Mouse (Mus musculus) hindbrain, postnatal 0 days (tissue): ENCODE data around the gene Tor3a. TPM values are rescaled to one million over a fixed set of nuclear protein-coding genes. Genes with fewer than 3 reads are reported as not detected.

Experiments used
- ATAC-seq: fragments of 200-750 bp; cut with Nextera tagmentation; 2 replicates; pipeline ENCODE4 v1.8.0; 2017; ENCODE audit warnings: mild to moderate bottlenecking, moderate TSS enrichment, moderate library complexity
- DNase-seq: peaks from one replicate; pipeline ENCODE4 v3.0.0-alpha.2; 2015; ENCODE audit warnings: low spot score
- H3K27ac ChIP-seq: fragments of 300-500 bp; sonication (generic); 2 replicates; pipeline ENCODE4 v1.5.1; 2014; ENCODE audit warnings: mild to moderate bottlenecking
- H3K27me3 ChIP-seq: fragments of 300-500 bp; sonication (generic); 2 replicates; pipeline ENCODE4 v1.6.1; 2014; ENCODE audit warnings: low read length, mixed read lengths; ENCODE audit not compliant: insufficient read depth
- H3K36me3 ChIP-seq: fragments of 300-500 bp; sonication (generic); 2 replicates; pipeline ENCODE4 v1.6.1; 2014; ENCODE audit warnings: low read length, mixed read lengths; ENCODE audit not compliant: insufficient read depth
- H3K4me1 ChIP-seq: fragments of 300-500 bp; sonication (generic); 2 replicates; pipeline ENCODE4 v1.6.1; 2014; ENCODE audit warnings: antibody characterized with exemption, low read length, mixed read lengths; ENCODE audit not compliant: insufficient read depth
- H3K4me2 ChIP-seq: fragments of 300-500 bp; sonication (generic); 2 replicates; pipeline ENCODE4 v1.6.1; 2014; ENCODE audit warnings: low read depth, mild to moderate bottlenecking, low read length, moderate library complexity, mixed read lengths
- H3K4me3 ChIP-seq: fragments of 300-500 bp; sonication (generic); 2 replicates; pipeline ENCODE4 v1.5.1; 2014; ENCODE audit warnings: low read length
- H3K9ac ChIP-seq: fragments of 300-500 bp; sonication (generic); replicated peaks from 2 replicates; pipeline ENCODE4 v1.6.1; 2014; ENCODE audit warnings: mild to moderate bottlenecking, low read length, moderate library complexity, mixed read lengths
- H3K9me3 ChIP-seq: fragments of 300-500 bp; sonication (generic); 2 replicates; pipeline ENCODE4 v1.6.1; 2016; ENCODE audit warnings: low read length, mixed read lengths
- CTCF ChIP-seq: IDR thresholded peaks from 2 replicates; pipeline ENCODE4 v1.5.1; 2016; ENCODE audit warnings: antibody characterized with exemption, control low read depth, low read depth
- WGBS: fragments of 180-500 bp; shearing (Covaris S2); extraction: QIAGEN DNeasy Blood & Tissue Kit; methylation state at CpG from one replicate; pipeline ENCODE4 v1.1.7; 2014; 5-methylcytosine and 5-hydroxymethylcytosine counted together
- polyA plus RNA-seq: library from polyadenylated mRNA; unstranded; fragments of >200 nt; fragmentation: Nextera tagmentation; extraction: Ambion mirVana; gene quantifications from 2 replicates; pipeline ENCODE4 v1.2.1, GENCODE M21; 2015
- total RNA-seq: library from RNA; depleted of rRNA; stranded (reverse); fragments of >200 nt; gene quantifications from 2 replicates; pipeline ENCODE4 v1.2.3, GENCODE M21; 2014

The Tor3a gene
- total and polyA plus RNA-seq, 2 experiments from 2014 or later = 3.0 to 5.6 TPM

- DNase-seq (no peak), ATAC-seq (no peak)
- Histone ChIP-seq H3K9me3 (no peaks in the 10 kb centered on the region), H3K9ac (no peak overlapping the region), H3K27me3 (no peaks in the 10 kb centered on the region), H3K36me3 (peaks cover 54% of the 10 kb centered on the region), H3K4me3 (no peak overlapping the region), H3K27ac (no peak overlapping the region), H3K4me1 (no peaks in the 10 kb centered on the region), H3K4me2 (no peak overlapping the region)
- no peak for TF ChIP-seq CTCF
- 54% methylated on average over 7 of the region's 7 CpGs for WGBS
Measured at GRCm38 (mm10) chr1:156686025-156686661, 12.0 kb upstream of the Tor3a start.

DNA sequence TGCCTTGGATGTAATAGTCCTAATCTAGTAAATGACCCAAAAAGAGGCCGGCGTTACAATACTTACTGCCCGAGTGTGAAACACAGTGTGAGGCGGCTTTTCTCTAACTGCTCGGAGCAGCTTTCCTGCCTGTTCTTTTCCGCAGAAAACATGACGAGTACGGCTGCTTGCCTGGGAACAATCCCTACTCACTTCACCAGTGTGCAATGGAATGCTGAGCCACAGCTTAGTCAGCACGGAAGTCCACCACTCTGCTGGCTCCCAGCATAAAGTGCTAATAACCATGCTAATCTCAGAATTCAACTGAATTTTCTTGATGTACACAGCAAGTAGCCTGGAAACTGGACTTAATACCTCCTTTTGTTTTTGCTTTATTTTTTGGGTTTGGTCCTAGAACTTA, 5.4 kb upstream of the Tor3a start:
- WGBS = 73% methylated on average over 9 of the region's 9 CpGs
- Histone ChIP-seq H3K4me1 (no peaks in the 10 kb centered on the region), H3K36me3 (peaks cover 11% of the 10 kb centered on the region), H3K9ac (no peak overlapping the region), H3K9me3 (no peaks in the 10 kb centered on the region), H3K4me3 (no peak overlapping the region), H3K4me2 (no peak overlapping the region), H3K27ac (no peak overlapping the region), H3K27me3 (no peaks in the 10 kb centered on the region)
- no peak for ATAC-seq
- no peak for TF ChIP-seq CTCF
- DNase-seq = no peak

- no peak for TF ChIP-seq CTCF
- no peaks in the 10 kb centered on the region for H3K9me3 ChIP-seq
- WGBS = 80% methylated on average over 3 of the region's 3 CpGs
- peaks cover 5% of the 10 kb centered on the region; the same call in 1 of the 2 replicates for H3K36me3 ChIP-seq
- H3K4me3 ChIP-seq = no peak overlapping the region
- no peak overlapping the region for H3K27ac ChIP-seq
- H3K4me2 ChIP-seq = no peak overlapping the region
- ATAC-seq (no peak), DNase-seq (no peak)
- no peak overlapping the region for H3K9ac ChIP-seq
- no peaks in the 10 kb centered on the region for H3K27me3 ChIP-seq
- no peaks in the 10 kb centered on the region; the same call in 1 of the 2 replicates for H3K4me1 ChIP-seq
Measured at GRCm38 (mm10) chr1:156677230-156677629, 3.1 kb upstream of the Tor3a start.

- H3K4me2 ChIP-seq = no peak overlapping the region
- WGBS = 62% methylated on average over 5 of the region's 5 CpGs
- TF ChIP-seq CTCF = no peak
- DNase-seq = no peak
- ATAC-seq = no peak
- H3K9ac ChIP-seq = no peak overlapping the region
- no peak overlapping the region for H3K4me3 ChIP-seq
- no peaks in the 10 kb centered on the region for H3K27me3 ChIP-seq
- H3K27ac ChIP-seq = no peak overlapping the region
- no peaks in the 10 kb centered on the region for H3K9me3 ChIP-seq
- H3K36me3 ChIP-seq = peaks cover 5% of the 10 kb centered on the region; the same call in 1 of the 2 replicates
- H3K4me1 ChIP-seq = no peaks in the 10 kb centered on the region; the same call in 1 of the 2 replicates
Measured at GRCm38 (mm10) chr1:156676596-156676995, 2.4 kb upstream of the Tor3a start.

GRCm38 (mm10) chr1:156676171-156676570, 2.0 kb upstream of the Tor3a start:
- no peaks in the 10 kb centered on the region; the same call in 1 of the 2 replicates for H3K4me1 ChIP-seq
- 38% methylated on average over 12 of the region's 12 CpGs for WGBS

GRCm38 (mm10) chr1:156673476-156674194, 521 bp downstream of the Tor3a start:
- 5% methylated on average over 29 of the region's 29 CpGs for WGBS
- H3K4me3 ChIP-seq = peak overlapping the region; percentile 50
- DNase-seq (no peak), ATAC-seq (peak; percentile 21; the same call in 1 of the 2 replicates)
- H3K36me3 ChIP-seq = peaks cover under 1% of the 10 kb centered on the region; the same call in 1 of the 2 replicates
- H3K4me2 ChIP-seq = peak overlapping the region; percentile 98
- no peaks in the 10 kb centered on the region for H3K9me3 ChIP-seq
- no peak for TF ChIP-seq CTCF
- H3K9ac ChIP-seq = peak overlapping the region; percentile 43
- no peak overlapping the region for H3K27ac ChIP-seq
- H3K4me1 ChIP-seq = no peaks in the 10 kb centered on the region; the same call in 1 of the 2 replicates
- no peaks in the 10 kb centered on the region for H3K27me3 ChIP-seq

More at GRCm38 (mm10) chr1:156676171-156676570, 2.0 kb upstream of the Tor3a start:
- Histone ChIP-seq H3K36me3 (peaks cover 5% of the 10 kb centered on the region; the same call in 1 of the 2 replicates), H3K27ac (no peak overlapping the region), H3K4me3 (no peak overlapping the region), H3K27me3 (no peaks in the 10 kb centered on the region), H3K9me3 (no peaks in the 10 kb centered on the region), H3K9ac (no peak overlapping the region), H3K4me2 (no peak overlapping the region)
- TF ChIP-seq CTCF = peak; percentile 87
- ATAC-seq (no peak), DNase-seq (peak; percentile 68)
